Comparison of ENCODE assay signal across 13 mouse cellular contexts in genomic region chr8:123298301-123298700, GRCm38 (mm10).
"Had no signal": no experiment of that assay in that cellular context is flagged by ENCODE, and none has a peak within 500 bp of the region (broad histone marks: within the 10 kb centered on the region; RNA-seq: fewer than 3 reads in every experiment).

No protein-coding gene starts in this region.

- H3K4me3 ChIP-seq: hindbrain, embryonic 15.5 days; limb, embryonic 15.5 days; megakaryocyte, embryonic 14.5 days; midbrain, embryonic 12.5 days; neural tube, embryonic 13.5 days; stomach, embryonic 15.5 days had no signal

- H3K9me3 ChIP-seq: hindbrain, embryonic 15.5 days; limb, embryonic 15.5 days; megakaryocyte, embryonic 14.5 days; midbrain, embryonic 12.5 days; neural tube, embryonic 13.5 days; stomach, embryonic 15.5 days had no signal

- DNase-seq: lung, adult 18-20 months; lung, postnatal 4 days; right cerebral cortex, postnatal 14 days; thymus, adult 2 months; thymus, postnatal 25 days had no signal

- H3K36me3 ChIP-seq: hindbrain, embryonic 15.5 days; neural tube, embryonic 13.5 days had no signal

- H3K27ac ChIP-seq: hindbrain, embryonic 15.5 days; limb, embryonic 15.5 days; midbrain, embryonic 12.5 days; neural tube, embryonic 13.5 days; stomach, embryonic 15.5 days had no signal

- H3K4me1 ChIP-seq: hindbrain, embryonic 15.5 days; limb, embryonic 15.5 days; megakaryocyte, embryonic 14.5 days; midbrain, embryonic 12.5 days; neural tube, embryonic 13.5 days; stomach, embryonic 15.5 days had no signal

- ATAC-seq: intestine, embryonic 16.5 days; midbrain, embryonic 16.5 days had no signal

- H3K9ac ChIP-seq: hindbrain, embryonic 15.5 days; limb, embryonic 15.5 days; midbrain, embryonic 12.5 days; neural tube, embryonic 13.5 days; stomach, embryonic 15.5 days had no signal

- H3K4me2 ChIP-seq: hindbrain, embryonic 15.5 days; limb, embryonic 15.5 days; midbrain, embryonic 12.5 days; neural tube, embryonic 13.5 days; stomach, embryonic 15.5 days had no signal

- H3K27me3 ChIP-seq: hindbrain, embryonic 15.5 days; limb, embryonic 15.5 days; megakaryocyte, embryonic 14.5 days; midbrain, embryonic 12.5 days; neural tube, embryonic 13.5 days; stomach, embryonic 15.5 days had no signal
